ENCODE assay signal across 8 mouse cellular contexts in genomic region chr11:100355972-100356818, GRCm38 (mm10). TPM values are rescaled to one million over a fixed set of nuclear protein-coding genes. Genes with fewer than 3 reads are reported as not detected.
DNase-seq lines count a peak whose midpoint lies in the region; ATAC-seq and TF ChIP-seq lines count a peak whose summit lies in the region.

Gene Hap1 (minus strand): TSS chr11:100356128.

- DNase-seq in ES-CJ7 (ENCODE audit: low read depth, low spot score) = peak; percentile 86
- DNase-seq in forebrain, embryonic 14.5 days (ENCODE audit: low spot score) = peak; percentile 87
- DNase-seq in heart, postnatal 4 days = peak; percentile 69
- peak; percentile 68 to 76 for DNase-seq in layer of hippocampus, adult 2 months (ENCODE audit: low spot score in 2 of 2)
- DNase-seq in lung, adult 2 months = peak; percentile 70
- peak; percentile 80 for DNase-seq in testis, postnatal 10 days (ENCODE audit: low spot score)

- H3K27ac ChIP-seq in forebrain, embryonic 14.5 days (ENCODE audit: low read depth, low read length) = peak within 1 kb of the TSS; percentile 61
- H3K27ac ChIP-seq in layer of hippocampus, adult 2 months = peak within 1 kb of the TSS; percentile 96
- H3K27ac ChIP-seq in neural tube, embryonic 14.5 days (ENCODE audit: low read depth, low read length) = peak within 1 kb of the TSS; percentile 46

- peak within 1 kb of the TSS; percentile 84 for H3K9ac ChIP-seq in forebrain, embryonic 14.5 days (ENCODE audit: low read length)
- peak within 1 kb of the TSS; percentile 50 for H3K9ac ChIP-seq in neural tube, embryonic 14.5 days (replicated peaks; ENCODE audit: low read depth, low read length)

- peak within 1 kb of the TSS; percentile 82 for H3K4me3 ChIP-seq in forebrain, embryonic 14.5 days (ENCODE audit: low read depth, low read length)
- H3K4me3 ChIP-seq in layer of hippocampus, adult 2 months = peak within 1 kb of the TSS; percentile 98
- peak within 1 kb of the TSS; percentile 82 for H3K4me3 ChIP-seq in lung, adult 2 months (replicated peaks; ENCODE audit: extremely low read depth, low read depth, low read length)
- peak within 1 kb of the TSS; percentile 63 for H3K4me3 ChIP-seq in neural tube, embryonic 14.5 days (ENCODE audit: low read depth, low read length)

- 1% methylated on average over 49 of the region's 49 CpGs for WGBS in forebrain, embryonic 14.5 days
- 2% methylated on average over 49 of the region's 49 CpGs for WGBS in lung, adult 2 months
- 2% methylated on average over 49 of the region's 49 CpGs for WGBS in neural tube, embryonic 14.5 days

- peaks cover 14% of the 10 kb centered on the region for H3K36me3 ChIP-seq in forebrain, embryonic 14.5 days (ENCODE audit: control insufficient read depth, insufficient read depth, low read length)
- H3K36me3 ChIP-seq in neural tube, embryonic 14.5 days (ENCODE audit: control insufficient read depth, insufficient read depth, low read length) = no peaks in the 10 kb centered on the region

- peaks cover 3% of the 10 kb centered on the region; the same call in 1 of the 2 replicates for H3K4me1 ChIP-seq in forebrain, embryonic 14.5 days (ENCODE audit: control insufficient read depth, insufficient read depth, low read length)
- H3K4me1 ChIP-seq in lung, adult 2 months (ENCODE audit: control insufficient read depth, insufficient read depth, low read length) = no peaks in the 10 kb centered on the region
- peaks cover 7% of the 10 kb centered on the region; the same call in 1 of the 2 replicates for H3K4me1 ChIP-seq in neural tube, embryonic 14.5 days (ENCODE audit: control insufficient read depth, insufficient read depth, low read length)

- ATAC-seq in cerebellum, adult (ENCODE audit: insufficient number of reproducible peaks, low FRiP score, low TSS enrichment) = peak; percentile 52; the same call in 1 of the 2 replicates
- ATAC-seq in forebrain, embryonic 14.5 days = peak; percentile 73
- ATAC-seq in neural tube, embryonic 14.5 days (ENCODE audit: low read depth) = peak; percentile 59

- peak within 1 kb of the TSS; percentile 99 for H3K4me2 ChIP-seq in forebrain, embryonic 14.5 days (ENCODE audit: low read length)
- H3K4me2 ChIP-seq in neural tube, embryonic 14.5 days (ENCODE audit: low read depth, low read length) = peak within 1 kb of the TSS; percentile 99

- peak; percentile 47; the same call in 1 of the 2 replicates for TF ChIP-seq POLR2A in lung, adult 2 months (IDR thresholded peaks at IDR 0.05; ENCODE audit: borderline replicate concordance, extremely low read depth, low read depth, low read length)

- no peak; the same call in none of the 2 replicates for TF ChIP-seq CTCF in layer of hippocampus, adult 2 months (conservative IDR thresholded peaks at IDR 0.05)
- TF ChIP-seq CTCF in lung, adult 2 months (IDR thresholded peaks at IDR 0.05; ENCODE audit: insufficient read depth, low read length) = no peak

- no peaks in the 10 kb centered on the region for H3K27me3 ChIP-seq in forebrain, embryonic 14.5 days (replicated peaks; ENCODE audit: control insufficient read depth, insufficient read depth, low read length)
- H3K27me3 ChIP-seq in neural tube, embryonic 14.5 days (ENCODE audit: control insufficient read depth, insufficient read depth, low read length) = 0 out of 2 replicates have a peak, but pooled peaks cover 5% of the 10 kb centered on the region

- no peaks in the 10 kb centered on the region for H3K9me3 ChIP-seq in forebrain, embryonic 14.5 days (replicated peaks; ENCODE audit: control insufficient read depth, low read length)
- H3K9me3 ChIP-seq in neural tube, embryonic 14.5 days (ENCODE audit: control insufficient read depth, low read length) = no peaks in the 10 kb centered on the region

RNA-seq across cellular contexts. Expression of gene Hap1, which starts in this region (rescaled TPM):
- polyA plus RNA-seq in forebrain, embryonic 14.5 days (2014; fragmentation: Nextera tagmentation; extraction: Ambion mirVana) = 55.1 and 81.9 TPM in 2 replicates
- 1 to 10 TPM; 3.1 to 4.1 TPM for total RNA-seq in heart, postnatal 4 days (2021)
- total RNA-seq in layer of hippocampus, adult 2 months (2021) = 100 to 1,000 TPM; 169 to 174 TPM
- polyA plus RNA-seq in lung, adult 2 months (2012; rRNA removed) = 9.3 and 14.3 TPM in 2 replicates
- 71.6 and 93.7 TPM in 2 replicates for polyA plus RNA-seq in neural tube, embryonic 14.5 days (2014; fragmentation: Nextera tagmentation; extraction: Ambion mirVana)

Comparison
In these comparisons a context has a peak if more than half of its experiments do, and no peak if none do; other contexts are left out.
1. Peak in every context shown above with its lines: DNase-seq, ATAC-seq, H3K4me3 ChIP-seq and H3K27ac ChIP-seq.
2. RNA of gene Hap1 (total RNA-seq): 169 to 174 TPM in layer of hippocampus, adult 2 months; 3.1 to 4.1 TPM in heart, postnatal 4 days; every median in the first group is over 10 times any median in the second.
3. H3K27ac ChIP-seq: peak in every context shown above with its lines; median percentile 96 in layer of hippocampus, adult 2 months; 61 in forebrain, embryonic 14.5 days; 46 in neural tube, embryonic 14.5 days.